Mouse (Mus musculus): ENCODE measurements around the gene P2rx7. TPM values are rescaled to one million over a fixed set of nuclear protein-coding genes. Genes with fewer than 3 reads are reported as not detected.
"Not testable (repeated sequence)": the region's sequence is repeated elsewhere in the genome, so short reads cannot be mapped to it uniquely, and the experiment has no call there.

Gene P2rx7
- polyA plus RNA-seq, 1 experiment = 2.5 TPM

- Histone ChIP-seq H3K4me1 (peaks cover 45% of the 10 kb centered on the region), H3K36me3 (replicated peaks; ENCODE audit: low read length) (no peaks in the 10 kb centered on the region), H3K9me3 (peaks cover under 1% of the 10 kb centered on the region), H3K27me3 (replicated peaks) (peaks cover 68% of the 10 kb centered on the region), H3K4me3 (replicated peaks) (no peak overlapping the region)
- no peak for TF ChIP-seq FLI1 (IDR thresholded peaks at IDR 0.05; ENCODE audit: low read length)
- no peak for TF ChIP-seq GATA1 (IDR thresholded peaks at IDR 0.05; ENCODE audit: borderline replicate concordance, low read length)
Observed at GRCm38 (mm10) chr5:122653446-122654267, 9.9 kb downstream of the P2rx7 start.

GRCm38 (mm10) chr5:122654268-122654573, 10.5 kb downstream of the P2rx7 start:
- H3K4me3 ChIP-seq (replicated peaks) = no peak overlapping the region
- peaks cover 42% of the 10 kb centered on the region for H3K4me1 ChIP-seq
- TF ChIP-seq GATA1 (IDR thresholded peaks at IDR 0.05; ENCODE audit: borderline replicate concordance, low read length) = no peak
- TF ChIP-seq FLI1 (IDR thresholded peaks at IDR 0.05; ENCODE audit: low read length) = no peak
- H3K36me3 ChIP-seq (replicated peaks; ENCODE audit: low read length) = no peaks in the 10 kb centered on the region
- no peaks in the 10 kb centered on the region for H3K9me3 ChIP-seq
- peaks cover 68% of the 10 kb centered on the region for H3K27me3 ChIP-seq (replicated peaks)

GRCm38 (mm10) chr5:122656808-122657207, 13.1 kb downstream of the P2rx7 start:
- peaks cover 63% of the 10 kb centered on the region for H3K27me3 ChIP-seq (replicated peaks)
- H3K4me1 ChIP-seq = peaks cover 23% of the 10 kb centered on the region
- TF ChIP-seq GATA1 (IDR thresholded peaks at IDR 0.05; ENCODE audit: borderline replicate concordance, low read length) (no peak), FLI1 (IDR thresholded peaks at IDR 0.05; ENCODE audit: low read length) (no peak)
- H3K36me3 ChIP-seq (replicated peaks; ENCODE audit: low read length) = no peaks in the 10 kb centered on the region
- no peaks in the 10 kb centered on the region for H3K9me3 ChIP-seq
- no peak overlapping the region for H3K4me3 ChIP-seq (replicated peaks)

- Histone ChIP-seq H3K9me3 (no peaks in the 10 kb centered on the region), H3K4me3 (replicated peaks) (no peak overlapping the region), H3K27me3 (replicated peaks) (peaks cover 39% of the 10 kb centered on the region), H3K4me1 (0 out of 2 replicates have a peak, but pooled peaks cover 2% of the 10 kb centered on the region), H3K36me3 (replicated peaks; ENCODE audit: low read length) (no peaks in the 10 kb centered on the region)
- no peak for TF ChIP-seq FLI1 (IDR thresholded peaks at IDR 0.05; ENCODE audit: low read length)
- no peak for TF ChIP-seq GATA1 (IDR thresholded peaks at IDR 0.05; ENCODE audit: borderline replicate concordance, low read length)
Observed at GRCm38 (mm10) chr5:122662501-122662900, 18.8 kb downstream of the P2rx7 start.

- TF ChIP-seq GATA1 (IDR thresholded peaks at IDR 0.05; ENCODE audit: borderline replicate concordance, low read length) (no peak), FLI1 (IDR thresholded peaks at IDR 0.05; ENCODE audit: low read length) (no peak)
- Histone ChIP-seq H3K4me3 (replicated peaks) (no peak overlapping the region), H3K9me3 (no peaks in the 10 kb centered on the region), H3K36me3 (replicated peaks; ENCODE audit: low read length) (no peaks in the 10 kb centered on the region), H3K4me1 (peaks cover 16% of the 10 kb centered on the region), H3K27me3 (replicated peaks) (peaks cover 35% of the 10 kb centered on the region)
Observed at GRCm38 (mm10) chr5:122665036-122665435, 21.3 kb downstream of the P2rx7 start.

GRCm38 (mm10) chr5:122668981-122669897, 25.5 kb downstream of the P2rx7 start:
- peaks cover 5% of the 10 kb centered on the region for H3K36me3 ChIP-seq (replicated peaks; ENCODE audit: low read length)
- TF ChIP-seq FLI1 (IDR thresholded peaks at IDR 0.05; ENCODE audit: low read length) (no peak), GATA1 (IDR thresholded peaks at IDR 0.05; ENCODE audit: borderline replicate concordance, low read length) (no peak)
- H3K4me3 ChIP-seq (replicated peaks) = no peak overlapping the region
- H3K4me1 ChIP-seq = peaks cover 13% of the 10 kb centered on the region
- no peaks in the 10 kb centered on the region for H3K9me3 ChIP-seq
- peaks cover 48% of the 10 kb centered on the region for H3K27me3 ChIP-seq (replicated peaks)

- H3K36me3 ChIP-seq (replicated peaks; ENCODE audit: low read length); H3K4me3 ChIP-seq (replicated peaks); H3K9me3 ChIP-seq: not testable (repeated sequence)
- Histone ChIP-seq H3K4me1 (peaks cover 13% of the 10 kb centered on the region), H3K27me3 (replicated peaks) (peaks cover 47% of the 10 kb centered on the region)
Observed at GRCm38 (mm10) chr5:122671641-122672040, 27.9 kb downstream of the P2rx7 start.

- H3K27me3 ChIP-seq (replicated peaks) = peaks cover 44% of the 10 kb centered on the region
Observed at GRCm38 (mm10) chr5:122672298-122672697, 28.6 kb downstream of the P2rx7 start.

GRCm38 (mm10) chr5:122676002-122676401, 32.3 kb downstream of the P2rx7 start:
- peaks cover 12% of the 10 kb centered on the region for H3K4me1 ChIP-seq
- H3K27me3 ChIP-seq (replicated peaks) = peaks cover 44% of the 10 kb centered on the region
- no peak overlapping the region for H3K4me3 ChIP-seq (replicated peaks)
- peaks cover 5% of the 10 kb centered on the region for H3K36me3 ChIP-seq (replicated peaks; ENCODE audit: low read length)
- H3K9me3 ChIP-seq = 0 out of 2 replicates have a peak, but pooled peaks cover 3% of the 10 kb centered on the region
- no peak for TF ChIP-seq GATA1 (IDR thresholded peaks at IDR 0.05; ENCODE audit: borderline replicate concordance, low read length)
- TF ChIP-seq FLI1 (IDR thresholded peaks at IDR 0.05; ENCODE audit: low read length) = no peak

More at GRCm38 (mm10) chr5:122672298-122672697, 28.6 kb downstream of the P2rx7 start:
- H3K4me1 ChIP-seq = peaks cover 13% of the 10 kb centered on the region
- TF ChIP-seq GATA1 (IDR thresholded peaks at IDR 0.05; ENCODE audit: borderline replicate concordance, low read length) (no peak), FLI1 (IDR thresholded peaks at IDR 0.05; ENCODE audit: low read length) (no peak)
- peaks cover 5% of the 10 kb centered on the region for H3K36me3 ChIP-seq (replicated peaks; ENCODE audit: low read length)
- H3K9me3 ChIP-seq = no peaks in the 10 kb centered on the region
- H3K4me3 ChIP-seq (replicated peaks) = no peak overlapping the region

GRCm38 (mm10) chr5:122677983-122678382, 34.3 kb downstream of the P2rx7 start:
- Histone ChIP-seq H3K9me3 (0 out of 2 replicates have a peak, but pooled peaks cover 4% of the 10 kb centered on the region), H3K27me3 (replicated peaks) (peaks cover 41% of the 10 kb centered on the region), H3K36me3 (replicated peaks; ENCODE audit: low read length) (peaks cover 3% of the 10 kb centered on the region), H3K4me1 (peaks cover 12% of the 10 kb centered on the region), H3K4me3 (replicated peaks) (no peak overlapping the region)
- TF ChIP-seq FLI1 (IDR thresholded peaks at IDR 0.05; ENCODE audit: low read length) = no peak
- TF ChIP-seq GATA1 (IDR thresholded peaks at IDR 0.05; ENCODE audit: borderline replicate concordance, low read length) = no peak

All from megakaryocyte, embryonic 14.5 days (primary cell).